Comparison of ENCODE assay signal across 8 mouse cellular contexts in genomic region chr15:10178131-10178566, GRCm38 (mm10). TPM values are rescaled to one million over a fixed set of nuclear protein-coding genes. Genes with fewer than 3 reads are reported as not detected.
A peak's percentile ranks its signal among the peaks of the same experiment; 100 is the strongest.
DNase-seq lines count a peak whose midpoint lies in the region; ATAC-seq and TF ChIP-seq lines count a peak whose summit lies in the region.

No protein-coding gene starts in this region.

- 0 out of 2 replicates have a peak, but pooled peaks have one; percentile 47 for ATAC-seq in embryonic facial prominence, embryonic 12.5 days (ENCODE audit: insufficient number of reproducible peaks, insufficient read depth, low FRiP score, low TSS enrichment)
- peak; percentile 43; the same call in 1 of the 2 replicates for ATAC-seq in intestine, postnatal 0 days
- peak; percentile 72 for ATAC-seq in midbrain, embryonic 15.5 days (replicated peaks)

- no peak for TF ChIP-seq POLR2A in spleen, adult 2 months (IDR thresholded peaks at IDR 0.05; ENCODE audit: low read depth, low read length)

- H3K4me2 ChIP-seq in embryonic facial prominence, embryonic 12.5 days (replicated peaks), result peak overlapping the region; percentile 79
- H3K4me2 ChIP-seq in intestine, postnatal 0 days (replicated peaks; ENCODE audit: low read depth), result peak overlapping the region; percentile 79
- H3K4me2 ChIP-seq in midbrain, embryonic 15.5 days, result peak overlapping the region; percentile 76

- H3K4me3 ChIP-seq in spleen, adult 2 months (ENCODE audit: extremely low read depth, insufficient read depth, insufficient read length), result peak overlapping the region; percentile 42; the same call in 1 of the 2 replicates
- H3K4me3 ChIP-seq in embryonic facial prominence, embryonic 12.5 days, result peak overlapping the region; percentile 39
- H3K4me3 ChIP-seq in intestine, postnatal 0 days (ENCODE audit: low read depth, low read length), result peak overlapping the region; percentile 40
- H3K4me3 ChIP-seq in midbrain, embryonic 15.5 days, result peak overlapping the region; percentile 44

- no peaks in the 10 kb centered on the region for H3K36me3 ChIP-seq in spleen, adult 2 months (ENCODE audit: control insufficient read depth, insufficient read depth, low read length)
- H3K36me3 ChIP-seq in embryonic facial prominence, embryonic 12.5 days, result no peaks in the 10 kb centered on the region
- H3K36me3 ChIP-seq in intestine, postnatal 0 days (ENCODE audit: control insufficient read depth, insufficient read depth), result no peaks in the 10 kb centered on the region
- no peaks in the 10 kb centered on the region for H3K36me3 ChIP-seq in midbrain, embryonic 15.5 days (replicated peaks)

- H3K27ac ChIP-seq in spleen, adult 2 months (ENCODE audit: insufficient read depth, low read length), result no peak overlapping the region
- H3K27ac ChIP-seq in embryonic facial prominence, embryonic 12.5 days, result no peak overlapping the region
- no peak overlapping the region for H3K27ac ChIP-seq in intestine, postnatal 0 days (ENCODE audit: low read depth, low read length)
- no peak overlapping the region for H3K27ac ChIP-seq in midbrain, embryonic 15.5 days

- 0 out of 2 replicates have a peak overlapping the region, but pooled peaks have one; percentile 1 for H3K9ac ChIP-seq in embryonic facial prominence, embryonic 12.5 days
- no peak overlapping the region for H3K9ac ChIP-seq in intestine, postnatal 0 days (ENCODE audit: low read depth, low read length)
- H3K9ac ChIP-seq in midbrain, embryonic 15.5 days, result peak overlapping the region; percentile 24; the same call in 1 of the 2 replicates

- TF ChIP-seq CTCF in spleen, adult 2 months (IDR thresholded peaks at IDR 0.05; ENCODE audit: extremely low read depth, insufficient read depth, insufficient read length, insufficient replicate concordance), result no peak
- no peak for TF ChIP-seq CTCF in intestine, postnatal 0 days (IDR thresholded peaks at IDR 0.05; ENCODE audit: low read depth)

- 9% methylated on average over 10 of the region's 10 CpGs for WGBS in spleen, adult 2 months
- 2% methylated on average over 10 of the region's 10 CpGs for WGBS in embryonic facial prominence, embryonic 12.5 days
- 3% methylated on average over 10 of the region's 10 CpGs for WGBS in intestine, postnatal 0 days
- WGBS in midbrain, embryonic 15.5 days, result 9% methylated on average over 10 of the region's 10 CpGs

- H3K9me3 ChIP-seq in embryonic facial prominence, embryonic 12.5 days, result no peaks in the 10 kb centered on the region
- no peaks in the 10 kb centered on the region for H3K9me3 ChIP-seq in intestine, postnatal 0 days (ENCODE audit: control insufficient read depth)
- H3K9me3 ChIP-seq in midbrain, embryonic 15.5 days, result no peaks in the 10 kb centered on the region

- H3K27me3 ChIP-seq in spleen, adult 2 months (ENCODE audit: control insufficient read depth, insufficient read depth, low read length), result no peaks in the 10 kb centered on the region
- 0 out of 2 replicates have a peak, but pooled peaks cover 8% of the 10 kb centered on the region for H3K27me3 ChIP-seq in embryonic facial prominence, embryonic 12.5 days
- no peaks in the 10 kb centered on the region for H3K27me3 ChIP-seq in intestine, postnatal 0 days (replicated peaks; ENCODE audit: control insufficient read depth, insufficient read depth, low read length)
- no peaks in the 10 kb centered on the region for H3K27me3 ChIP-seq in midbrain, embryonic 15.5 days (replicated peaks)

- no peak for DNase-seq in spleen, adult 2 months (ENCODE audit: low read depth in 1 of 2, low spot score in 2 of 2)
- DNase-seq in spleen, adult 12 weeks (ENCODE audit: low spot score), result no peak
- no peak for DNase-seq in Muller cell, postnatal 12 days (ENCODE audit: inconsistent ontology term)
- DNase-seq in layer of hippocampus, postnatal 36 days, result no peak
- no peak for DNase-seq in spleen, postnatal 14 days (ENCODE audit: low spot score in 2 of 2)

- H3K4me1 ChIP-seq in spleen, adult 2 months (ENCODE audit: control insufficient read depth, insufficient read depth, insufficient read length), result peaks cover 2% of the 10 kb centered on the region; the same call in 1 of the 2 replicates
- no peaks in the 10 kb centered on the region; the same call in 1 of the 2 replicates for H3K4me1 ChIP-seq in embryonic facial prominence, embryonic 12.5 days
- H3K4me1 ChIP-seq in intestine, postnatal 0 days (replicated peaks; ENCODE audit: control insufficient read depth, insufficient read depth, low read length), result no peaks in the 10 kb centered on the region
- H3K4me1 ChIP-seq in midbrain, embryonic 15.5 days, result peaks cover 11% of the 10 kb centered on the region

RNA-seq across cellular contexts. Expression of gene Prlr, which starts 1.1 kb away (rescaled TPM):
- polyA plus RNA-seq in spleen, adult 2 months (2012; rRNA removed), result 0.14 and 0.15 TPM in 2 replicates
- 0.32 and 0.33 TPM in 2 replicates for polyA plus RNA-seq in embryonic facial prominence, embryonic 12.5 days (2016; fragmentation: Nextera tagmentation; extraction: Ambion mirVana)
- polyA plus RNA-seq in intestine, postnatal 0 days (2015; fragmentation: Nextera tagmentation; extraction: Ambion mirVana), result 52.3 and 57.4 TPM in 2 replicates
- polyA plus RNA-seq in midbrain, embryonic 15.5 days (2015; fragmentation: Nextera tagmentation; extraction: Ambion mirVana), result 1.3 and 1.5 TPM in 2 replicates
- 1 to 10 TPM; 4.4 to 6.9 TPM for total RNA-seq in layer of hippocampus, postnatal 36 days (2021)

Comparison
In these comparisons a context has a peak if more than half of its experiments do, and no peak if none do; other contexts are left out.
1. RNA of gene Prlr, which starts 1.1 kb away (polyA plus RNA-seq): 52.3 to 57.4 TPM in intestine, postnatal 0 days; 1.3 to 1.5 TPM in midbrain, embryonic 15.5 days, 0.32 to 0.33 TPM in embryonic facial prominence, embryonic 12.5 days and 0.14 to 0.15 TPM in spleen, adult 2 months; every median in the first group is over 10 times any median in the second.
2. Peak in every context shown above with its lines, with median percentiles within 50 percentile points of each other: H3K4me3 ChIP-seq, ATAC-seq and H3K4me2 ChIP-seq.